Mouse (Mus musculus): ENCODE data around the gene Stn1. TPM values are rescaled to one million over a fixed set of nuclear protein-coding genes. Genes with fewer than 3 reads are reported as not detected.
"Not testable (repeated sequence)": the region's sequence is repeated elsewhere in the genome, so short reads cannot be mapped to it uniquely, and the experiment has no call there.

Gene Stn1
- polyA plus RNA-seq (2011; ENCODE audit: insufficient read length, low read depth, missing spikeins), result 26.9 and 30.1 TPM in 2 replicates

GRCm38 (mm10) chr19:47537300-47537792 is at the start of gene Stn1:
TSS of gene Stn1 (minus strand) at chr19:47537507.
- Histone ChIP-seq H3K27ac (ENCODE audit: insufficient read depth, low read length) (peak within 1 kb of the TSS; percentile 62), H3K4me1 (ENCODE audit: control insufficient read depth, insufficient read depth, low read length) (no peaks in the 10 kb centered on the region), H3K4me3 (ENCODE audit: insufficient read depth, low read length) (peak within 1 kb of the TSS; percentile 46)
- TF ChIP-seq CTCF (IDR thresholded peaks at IDR 0.05; ENCODE audit: borderline replicate concordance, insufficient read depth, low read length), result no peak
- TF ChIP-seq POLR2A (IDR thresholded peaks at IDR 0.05; ENCODE audit: low read depth, low read length), result no peak

- TF ChIP-seq CTCF (IDR thresholded peaks at IDR 0.05; ENCODE audit: borderline replicate concordance, insufficient read depth, low read length), result no peak
- no peak for TF ChIP-seq POLR2A (IDR thresholded peaks at IDR 0.05; ENCODE audit: low read depth, low read length)
- Histone ChIP-seq H3K4me3 (ENCODE audit: insufficient read depth, low read length) (no peak overlapping the region), H3K27ac (ENCODE audit: insufficient read depth, low read length) (no peak overlapping the region), H3K4me1 (ENCODE audit: control insufficient read depth, insufficient read depth, low read length) (peaks cover 5% of the 10 kb centered on the region)
Observed at GRCm38 (mm10) chr19:47587009-47587408, 49.7 kb upstream of the Stn1 start.

GRCm38 (mm10) chr19:47585772-47586171 is 48.5 kb upstream of the Stn1 start:
- no peak overlapping the region for H3K4me3 ChIP-seq (ENCODE audit: insufficient read depth, low read length)
- no peak overlapping the region for H3K27ac ChIP-seq (ENCODE audit: insufficient read depth, low read length)
- peaks cover 7% of the 10 kb centered on the region for H3K4me1 ChIP-seq (ENCODE audit: control insufficient read depth, insufficient read depth, low read length)
- TF ChIP-seq CTCF (IDR thresholded peaks at IDR 0.05; ENCODE audit: borderline replicate concordance, insufficient read depth, low read length) (no peak), POLR2A (IDR thresholded peaks at IDR 0.05; ENCODE audit: low read depth, low read length) (no peak)

GRCm38 (mm10) chr19:47579788-47580631 is 42.7 kb upstream of the Stn1 start:
- H3K4me1 ChIP-seq (ENCODE audit: control insufficient read depth, insufficient read depth, low read length), result peaks cover 2% of the 10 kb centered on the region
- H3K4me3 ChIP-seq (ENCODE audit: insufficient read depth, low read length), result peak overlapping the region; percentile 99
- peak overlapping the region; percentile 66 for H3K27ac ChIP-seq (ENCODE audit: insufficient read depth, low read length)
- TF ChIP-seq CTCF (IDR thresholded peaks at IDR 0.05; ENCODE audit: borderline replicate concordance, insufficient read depth, low read length) (no peak), POLR2A (IDR thresholded peaks at IDR 0.05; ENCODE audit: low read depth, low read length) (no peak)

- no peak for TF ChIP-seq CTCF (IDR thresholded peaks at IDR 0.05; ENCODE audit: borderline replicate concordance, insufficient read depth, low read length)
- TF ChIP-seq POLR2A (IDR thresholded peaks at IDR 0.05; ENCODE audit: low read depth, low read length), result peak; percentile 85
- Histone ChIP-seq H3K27ac (ENCODE audit: insufficient read depth, low read length) (peak within 1 kb of the TSS; percentile 66), H3K4me3 (ENCODE audit: insufficient read depth, low read length) (peak within 1 kb of the TSS; percentile 99), H3K4me1 (ENCODE audit: control insufficient read depth, insufficient read depth, low read length) (peaks cover 2% of the 10 kb centered on the region)
Observed at GRCm38 (mm10) chr19:47579225-47579787, 42.0 kb upstream of the Stn1 start, which contains the start of gene Slk. TSS of gene Slk (plus strand) at chr19:47579678.

GRCm38 (mm10) chr19:47578581-47579224 is 41.4 kb upstream of the Stn1 start:
- TF ChIP-seq CTCF (IDR thresholded peaks at IDR 0.05; ENCODE audit: borderline replicate concordance, insufficient read depth, low read length), result no peak
- no peak for TF ChIP-seq POLR2A (IDR thresholded peaks at IDR 0.05; ENCODE audit: low read depth, low read length)
- Histone ChIP-seq H3K4me3 (ENCODE audit: insufficient read depth, low read length) (peak overlapping the region; percentile 48), H3K27ac (ENCODE audit: insufficient read depth, low read length) (peak overlapping the region; percentile 57), H3K4me1 (ENCODE audit: control insufficient read depth, insufficient read depth, low read length) (peaks cover 2% of the 10 kb centered on the region)

GRCm38 (mm10) chr19:47573718-47574117 is 36.4 kb upstream of the Stn1 start:
- no peak overlapping the region for H3K27ac ChIP-seq (ENCODE audit: insufficient read depth, low read length)
- TF ChIP-seq CTCF (IDR thresholded peaks at IDR 0.05; ENCODE audit: borderline replicate concordance, insufficient read depth, low read length) (no peak), POLR2A (IDR thresholded peaks at IDR 0.05; ENCODE audit: low read depth, low read length) (no peak)
- H3K4me1 ChIP-seq (ENCODE audit: control insufficient read depth, insufficient read depth, low read length), result no peaks in the 10 kb centered on the region
- H3K4me3 ChIP-seq (ENCODE audit: insufficient read depth, low read length), result no peak overlapping the region

- not testable (repeated sequence) for H3K27ac ChIP-seq (ENCODE audit: insufficient read depth, low read length); H3K4me3 ChIP-seq (ENCODE audit: insufficient read depth, low read length); H3K4me1 ChIP-seq (ENCODE audit: control insufficient read depth, insufficient read depth, low read length)
Observed at GRCm38 (mm10) chr19:47571981-47572380, 34.7 kb upstream of the Stn1 start.

GRCm38 (mm10) chr19:47570042-47570441 is 32.7 kb upstream of the Stn1 start:
- TF ChIP-seq POLR2A (IDR thresholded peaks at IDR 0.05; ENCODE audit: low read depth, low read length), result no peak
- no peak for TF ChIP-seq CTCF (IDR thresholded peaks at IDR 0.05; ENCODE audit: borderline replicate concordance, insufficient read depth, low read length)
- Histone ChIP-seq H3K4me1 (ENCODE audit: control insufficient read depth, insufficient read depth, low read length) (no peaks in the 10 kb centered on the region), H3K27ac (ENCODE audit: insufficient read depth, low read length) (no peak overlapping the region), H3K4me3 (ENCODE audit: insufficient read depth, low read length) (no peak overlapping the region)

Measured in embryonic fibroblast, embryonic 13.5 days (primary cell).